Mouse (Mus musculus) MEL (cell line): ENCODE data around the gene Trhr2. TPM values are rescaled to one million over a fixed set of nuclear protein-coding genes. Genes with fewer than 3 reads are reported as not detected.

Experiments used
- DNase-seq: peaks from one replicate; pipeline ENCODE4 v3.0.0; 2011; ENCODE audit warnings: low read depth, low spot score
- H3K27ac ChIP-seq: 2 replicates; pipeline ENCODE4 v1.5.1; 2012; ENCODE audit warnings: low read depth, mild to moderate bottlenecking, control low read depth, low read length, moderate library complexity; ENCODE audit not compliant: control insufficient read depth
- H3K27me3 ChIP-seq, 2 experiments: fragments of 150-350 bp in 1 of 2; sonication (generic) in 1 of 2; 2 replicates each; pipeline ENCODE4 v1.6.1; 2012; ENCODE audit warnings: low read length in 2 of 2, mild to moderate bottlenecking in 2 of 2, improper control_type of control experiment in 1 of 2, moderate library complexity in 1 of 2; ENCODE audit not compliant: insufficient read depth in 2 of 2, control insufficient read depth in 1 of 2
- H3K36me3 ChIP-seq, 2 experiments: 2 replicates each; pipeline ENCODE4 v1.6.1; 2012 to 2014; ENCODE audit warnings: low read length in 2 of 2, improper control_type of control experiment in 1 of 2, inconsistent platforms in 1 of 2, mild to moderate bottlenecking in 1 of 2; ENCODE audit not compliant: insufficient read depth in 2 of 2, control insufficient read depth in 1 of 2
- H3K4me1 ChIP-seq, 2 experiments: fragments of 150-350 bp in 1 of 2; sonication (generic) in 1 of 2; 2 replicates each; pipeline ENCODE4 v1.6.1; 2012; ENCODE audit warnings: low read length in 2 of 2, improper control_type of control experiment in 1 of 2, mild to moderate bottlenecking in 1 of 2; ENCODE audit not compliant: insufficient read depth in 2 of 2, control insufficient read depth in 1 of 2
- H3K4me3 ChIP-seq, 2 experiments: fragments of 150-350 bp in 1 of 2; sonication (generic) in 1 of 2; 2 replicates each; pipeline ENCODE4 v1.5.1; 2012; ENCODE audit warnings: low read depth in 2 of 2, low read length in 2 of 2, mild to moderate bottlenecking in 2 of 2, moderate library complexity in 2 of 2, control low read depth in 1 of 2, improper control_type of control experiment in 1 of 2; ENCODE audit not compliant: control insufficient read depth in 1 of 2, insufficient read depth in 1 of 2
- H3K79me2 ChIP-seq: 2 replicates; pipeline ENCODE4 v1.6.1; 2012; ENCODE audit warnings: mild to moderate bottlenecking, low read length, moderate library complexity; ENCODE audit not compliant: control insufficient read depth, poor library complexity, insufficient read depth
- H3K9ac ChIP-seq: 2 replicates; pipeline ENCODE4 v1.6.1; 2012; ENCODE audit warnings: low read depth, mild to moderate bottlenecking, control low read depth, low read length, moderate library complexity; ENCODE audit not compliant: control insufficient read depth, poor library complexity, severe bottlenecking
- H3K9me3 ChIP-seq: fragments of 150-350 bp; sonication (generic); replicated peaks from 2 replicates; pipeline ENCODE4 v1.6.1; 2012; ENCODE audit warnings: mild to moderate bottlenecking, low read length, improper control_type of control experiment, moderate library complexity; ENCODE audit not compliant: insufficient read depth
- BHLHE40 ChIP-seq: IDR thresholded peaks from 2 replicates; pipeline ENCODE4 v1.6.1; 2012; ENCODE audit warnings: low read depth, mild to moderate bottlenecking, inconsistent platforms, low read length, improper control_type of control experiment, borderline replicate concordance
- CHD2 ChIP-seq: IDR thresholded peaks from 2 replicates; pipeline ENCODE4 v1.6.1; 2011; ENCODE audit warnings: low read length, improper control_type of control experiment
- E2F4 ChIP-seq: IDR thresholded peaks from 2 replicates; pipeline ENCODE4 v1.6.1; 2011; ENCODE audit warnings: low read depth, low read length, improper control_type of control experiment, borderline replicate concordance
- ETS1 ChIP-seq: IDR thresholded peaks from 2 replicates; pipeline ENCODE4 v1.6.1; 2012; ENCODE audit warnings: low read depth, mild to moderate bottlenecking, inconsistent platforms, low read length, improper control_type of control experiment, moderate library complexity
- GABPA ChIP-seq: IDR thresholded peaks from 2 replicates; pipeline ENCODE4 v1.6.1; 2012; ENCODE audit warnings: low read depth, mild to moderate bottlenecking, inconsistent platforms, low read length, improper control_type of control experiment, moderate library complexity
- GATA1 ChIP-seq: IDR thresholded peaks from 2 replicates; pipeline ENCODE4 v1.6.1; 2011; ENCODE audit warnings: low read depth, low read length, improper control_type of control experiment
- JUND ChIP-seq: IDR thresholded peaks from 2 replicates; pipeline ENCODE4 v1.6.1; 2011; ENCODE audit warnings: low read depth, mild to moderate bottlenecking, improper control_type of control experiment, low read length
- MAFK ChIP-seq: IDR thresholded peaks from 2 replicates; pipeline ENCODE4 v1.6.1; 2011; ENCODE audit warnings: low read depth, mild to moderate bottlenecking, low read length, improper control_type of control experiment, borderline replicate concordance
- MAX ChIP-seq: IDR thresholded peaks from 2 replicates; pipeline ENCODE4 v1.6.1; 2011; ENCODE audit warnings: low read length, improper control_type of control experiment
- MXI1 ChIP-seq: IDR thresholded peaks from 2 replicates; pipeline ENCODE4 v1.6.1; 2011; ENCODE audit warnings: mild to moderate bottlenecking, low read depth, low read length, improper control_type of control experiment
- NELFE ChIP-seq: IDR thresholded peaks from 2 replicates; pipeline ENCODE4 v1.6.1; 2011; ENCODE audit warnings: low read depth, low read length, improper control_type of control experiment
- NRF1 ChIP-seq: IDR thresholded peaks from 2 replicates; pipeline ENCODE4 v1.6.1; 2014; ENCODE audit warnings: low read depth, mild to moderate bottlenecking, inconsistent platforms, low read length, improper control_type of control experiment, moderate library complexity; ENCODE audit not compliant: poor library complexity, insufficient read depth, severe bottlenecking
- POLR2AphosphoS2 ChIP-seq: IDR thresholded peaks from 2 replicates; pipeline ENCODE4 v1.6.1; 2011; ENCODE audit warnings: low read length, improper control_type of control experiment
- POLR2AphosphoS5 ChIP-seq: IDR thresholded peaks from 2 replicates; pipeline ENCODE4 v1.6.1; 2012; ENCODE audit warnings: low read depth, borderline replicate concordance, mild to moderate bottlenecking, inconsistent platforms, low read length, moderate library complexity, mixed read lengths
- RAD21 ChIP-seq: IDR thresholded peaks from 2 replicates; pipeline ENCODE4 v1.6.1; 2011; ENCODE audit warnings: mild to moderate bottlenecking, low read depth, low read length, improper control_type of control experiment
- RCOR1 ChIP-seq: IDR thresholded peaks from 2 replicates; pipeline ENCODE4 v1.6.1; 2012; ENCODE audit warnings: low read depth, mild to moderate bottlenecking, inconsistent platforms, low read length, improper control_type of control experiment
- SMC3 ChIP-seq: IDR thresholded peaks from 2 replicates; pipeline ENCODE4 v1.6.1; 2011; ENCODE audit warnings: low read depth, low read length, improper control_type of control experiment
- TAL1 ChIP-seq: IDR thresholded peaks from 2 replicates; pipeline ENCODE4 v1.6.1; 2012; ENCODE audit warnings: mild to moderate bottlenecking, inconsistent platforms, low read length, moderate library complexity, mixed read lengths
- TBP ChIP-seq: IDR thresholded peaks from 2 replicates; pipeline ENCODE4 v1.8.0; 2011; ENCODE audit warnings: low read depth, low read length, improper control_type of control experiment
- TCF12 ChIP-seq: IDR thresholded peaks from 2 replicates; pipeline ENCODE4 v1.6.1; 2014; ENCODE audit warnings: low read depth, mild to moderate bottlenecking, inconsistent platforms, low read length, improper control_type of control experiment, moderate library complexity
- USF1 ChIP-seq: IDR thresholded peaks from 2 replicates; pipeline ENCODE4 v1.6.1; 2014; ENCODE audit warnings: low read depth, mild to moderate bottlenecking, inconsistent platforms, low read length, improper control_type of control experiment, moderate library complexity
- USF2 ChIP-seq, 2 experiments: IDR thresholded peaks; 2 replicates each; pipeline ENCODE4 v1.6.1; 2011 to 2012; ENCODE audit warnings: improper control_type of control experiment in 2 of 2, low read length in 2 of 2, borderline replicate concordance in 1 of 2, inconsistent platforms in 1 of 2, low read depth in 1 of 2, mild to moderate bottlenecking in 1 of 2; ENCODE audit not compliant: insufficient read depth in 1 of 2
- ZC3H11A ChIP-seq: IDR thresholded peaks from 2 replicates; pipeline ENCODE4 v1.6.1; 2012; ENCODE audit warnings: low read depth, mild to moderate bottlenecking, inconsistent platforms, low read length, improper control_type of control experiment
- ZKSCAN1 ChIP-seq: IDR thresholded peaks from 2 replicates; pipeline ENCODE4 v1.6.1; 2012; ENCODE audit warnings: low read depth, mild to moderate bottlenecking, inconsistent platforms, low read length, improper control_type of control experiment, moderate library complexity
- ZMIZ1 ChIP-seq: IDR thresholded peaks from 2 replicates; pipeline ENCODE4 v1.6.1; 2012; ENCODE audit warnings: low read depth, mild to moderate bottlenecking, inconsistent platforms, low read length, improper control_type of control experiment, moderate library complexity
- ZNF384 ChIP-seq: IDR thresholded peaks from 2 replicates; pipeline ENCODE4 v1.6.1; 2012; ENCODE audit warnings: low read depth, mild to moderate bottlenecking, inconsistent platforms, low read length, improper control_type of control experiment
- polyA plus RNA-seq, 2 experiments: library from polyadenylated mRNA; stranded (reverse) in 1 of 2; unstranded in 1 of 2; fragments of >175 nt in 1 of 2; fragments of >200 nt in 1 of 2; gene quantifications; 2 replicates each; pipeline versions ENCODE4 v1.2.1 to v1.2.4; 2012; ENCODE audit warnings: low replicate concordance in 2 of 2, low read depth in 1 of 2; ENCODE audit not compliant: insufficient read length in 2 of 2, insufficient read depth in 1 of 2, missing spikeins in 1 of 2
- total RNA-seq: library from RNA; depleted of rRNA; stranded (reverse); fragments of 300-350 nt; gene quantifications from 2 replicates; pipeline ENCODE4 v1.2.3, GENCODE M21; 2012; rRNA removed

Gene Trhr2
- total and polyA plus RNA-seq, 3 experiments, result 0.07 to 0.12 TPM; not detected in 1

- no peak; the same call in 1 of the 2 replicates for TF ChIP-seq ZNF384
- TF ChIP-seq POLR2AphosphoS5, result no peak
- peak; percentile 61 for TF ChIP-seq CHD2
- TF ChIP-seq ZMIZ1, result peak; percentile 73; the same call in 1 of the 2 replicates
- no peak for TF ChIP-seq E2F4
- TF ChIP-seq USF1, result no peak
- TF ChIP-seq JUND, result peak; percentile 70; the same call in 1 of the 2 replicates
- peak; percentile 87 for TF ChIP-seq RCOR1
- peak; percentile 30; the same call in 1 of the 2 replicates for TF ChIP-seq MXI1
- peak; percentile 99 for TF ChIP-seq GATA1
- TF ChIP-seq GABPA, result no peak
- peak; percentile 97 for TF ChIP-seq TAL1
- no peak for TF ChIP-seq RAD21
- no peak for TF ChIP-seq SMC3
- TF ChIP-seq TBP, result peak; percentile 94
- no peak for TF ChIP-seq USF2 (IDR thresholded peaks at IDR 0.05; ENCODE audit: borderline replicate concordance in 1 of 2, insufficient read depth in 1 of 2, low read depth in 1 of 2, low read length in 2 of 2)
- no peak for TF ChIP-seq NRF1
- peak; percentile 100 for TF ChIP-seq TCF12
- no peak for TF ChIP-seq NELFE
- peak; percentile 92 for TF ChIP-seq ETS1
- no peak for TF ChIP-seq ZC3H11A
- TF ChIP-seq BHLHE40, result peak; percentile 80
- no peak for TF ChIP-seq ZKSCAN1
- no peak for TF ChIP-seq MAX
- TF ChIP-seq, all 39 proteins: peak for 22
Observed at GRCm38 (mm10) chr8:122309272-122309671, 51.3 kb downstream of the Trhr2 start (continued).

- Histone ChIP-seq H3K9ac (no peak overlapping the region), H3K27ac (peak overlapping the region; percentile 93), H3K4me1 (peaks cover 26 to 63% of the 10 kb centered on the region in 2 experiments)
Observed at GRCm38 (mm10) chr8:122307836-122308235, 52.7 kb downstream of the Trhr2 start.

More at GRCm38 (mm10) chr8:122307836-122308235, 52.7 kb downstream of the Trhr2 start:
- Histone ChIP-seq H3K9me3 (no peaks in the 10 kb centered on the region), H3K79me2 (peaks cover 19% of the 10 kb centered on the region), H3K27me3 (no peaks in the 10 kb centered on the region), H3K4me3 (no peak overlapping the region)
- TF ChIP-seq MAFK, result no peak
- TF ChIP-seq POLR2AphosphoS2, result no peak
- TF ChIP-seq BHLHE40, result no peak
- TF ChIP-seq, all 39 proteins: peak for 0
- DNase-seq, result no peak
- peaks cover 27 to 59% of the 10 kb centered on the region in 2 experiments for H3K36me3 ChIP-seq

Other genes starting within 250 kb of the Trhr2 start
- 104 and 133 TPM in 2 replicates for gene Zfpm1, start 78.6 kb downstream of the Trhr2 start, total RNA-seq
- gene Zfpm1, start 78.6 kb downstream of the Trhr2 start, polyA plus RNA-seq, result 100 to 1,000 TPM; 260 to 343 TPM
- 84.3 and 98.5 TPM in 2 replicates for gene Zc3h18, start 15.9 kb upstream of the Trhr2 start, total RNA-seq
- gene Zc3h18, start 15.9 kb upstream of the Trhr2 start, polyA plus RNA-seq, result 100 to 1,000 TPM in 1 of 2 experiments, 10 to 100 TPM in 1; 30.2 to 122 TPM
- gene Il17c, start 61.3 kb upstream of the Trhr2 start, total RNA-seq, result not detected in 2 replicates
- under 1 TPM in 1 of 2 experiments, not detected in 1; 0.43 TPM for gene Il17c, start 61.3 kb upstream of the Trhr2 start, polyA plus RNA-seq
- gene Cyba, start 72.2 kb upstream of the Trhr2 start, total RNA-seq, result 299 and 344 TPM in 2 replicates
- 100 to 1,000 TPM; 321 to 338 TPM for gene Cyba, start 72.2 kb upstream of the Trhr2 start, polyA plus RNA-seq
- 20.6 and 20.8 TPM in 2 replicates for gene Mvd, start 82.7 kb upstream of the Trhr2 start, total RNA-seq
- gene Mvd, start 82.7 kb upstream of the Trhr2 start, polyA plus RNA-seq, result 10 to 100 TPM in 1 of 2 experiments, not detected in 1; 25.5 TPM
- gene Snai3, start 100.0 kb upstream of the Trhr2 start, total RNA-seq, result not detected in 2 replicates
- gene Snai3, start 100.0 kb upstream of the Trhr2 start, polyA plus RNA-seq, result under 1 TPM in 1 of 2 experiments, not detected in 1; 0.06 TPM
- 12.0 and 18.6 TPM in 2 replicates for gene Rnf166, start 115.3 kb upstream of the Trhr2 start, total RNA-seq
- 10 to 100 TPM in 1 of 2 experiments, not detected in 1; 37.7 TPM for gene Rnf166, start 115.3 kb upstream of the Trhr2 start, polyA plus RNA-seq
- 44.4 and 57.4 TPM in 2 replicates for gene Ctu2, start 115.4 kb upstream of the Trhr2 start, total RNA-seq
- gene Ctu2, start 115.4 kb upstream of the Trhr2 start, polyA plus RNA-seq, result 10 to 100 TPM in 1 of 2 experiments, not detected in 1; 44.0 TPM
- 144 and 155 TPM in 2 replicates for gene Piezo1, start 190.6 kb upstream of the Trhr2 start, total RNA-seq
- gene Piezo1, start 190.6 kb upstream of the Trhr2 start, polyA plus RNA-seq, result 100 to 1,000 TPM in 1 of 2 experiments, 10 to 100 TPM in 1; 35.1 to 223 TPM
- gene Cdt1, start 207.3 kb upstream of the Trhr2 start, total RNA-seq, result 64.3 and 74.6 TPM in 2 replicates
- 10 to 100 TPM in 1 of 2 experiments, not detected in 1; 84.5 TPM for gene Cdt1, start 207.3 kb upstream of the Trhr2 start, polyA plus RNA-seq
- gene Aprt, start 216.2 kb upstream of the Trhr2 start, total RNA-seq, result 239 and 243 TPM in 2 replicates
- 100 to 1,000 TPM in 1 of 2 experiments, not detected in 1; 287 TPM for gene Aprt, start 216.2 kb upstream of the Trhr2 start, polyA plus RNA-seq